Mouse (Mus musculus): ENCODE measurements at regions not wholly inside any gene's neighbourhood (a gene's known extent, or its start where the extent isn't known, plus 50 kb on each side); places are given as distances from the start of the nearest gene placed in this dataset.

- H3K9ac ChIP-seq (replicated peaks; ENCODE audit: low read length), result no peak overlapping the region
- ATAC-seq (ENCODE audit: low FRiP score, low TSS enrichment), result no peak
Measured at GRCm38 (mm10) chr19:25729103-25729502, 56.9 kb downstream of the Dmrt2 start.

GRCm38 (mm10) chr19:25729633-25730032 is 57.4 kb downstream of the Dmrt2 start:
- no peaks in the 10 kb centered on the region for H3K27me3 ChIP-seq (ENCODE audit: insufficient read depth, low read length)
- H3K9ac ChIP-seq (replicated peaks; ENCODE audit: low read length), result no peak overlapping the region
- H3K4me1 ChIP-seq (ENCODE audit: insufficient read depth, low read length), result no peaks in the 10 kb centered on the region
- H3K27ac ChIP-seq (ENCODE audit: low read length), result no peak overlapping the region
- ATAC-seq (ENCODE audit: low FRiP score, low TSS enrichment), result no peak
- 96% methylated on average over 1 of the region's 1 CpGs for WGBS
- H3K9me3 ChIP-seq (ENCODE audit: low read length), result no peaks in the 10 kb centered on the region
- H3K4me3 ChIP-seq (ENCODE audit: low read length), result no peak overlapping the region
- H3K36me3 ChIP-seq (ENCODE audit: insufficient read depth, low read length), result no peaks in the 10 kb centered on the region
- no peak overlapping the region for H3K4me2 ChIP-seq (replicated peaks; ENCODE audit: low read depth, low read length)

More at GRCm38 (mm10) chr19:25729103-25729502, 56.9 kb downstream of the Dmrt2 start:
- no peak overlapping the region for H3K4me3 ChIP-seq (ENCODE audit: low read length)
- H3K27ac ChIP-seq (ENCODE audit: low read length), result no peak overlapping the region
- H3K4me2 ChIP-seq (replicated peaks; ENCODE audit: low read depth, low read length), result no peak overlapping the region
- no peaks in the 10 kb centered on the region for H3K4me1 ChIP-seq (ENCODE audit: insufficient read depth, low read length)
- H3K27me3 ChIP-seq (ENCODE audit: insufficient read depth, low read length), result no peaks in the 10 kb centered on the region
- no peaks in the 10 kb centered on the region for H3K36me3 ChIP-seq (ENCODE audit: insufficient read depth, low read length)
- WGBS, result 82% methylated on average over 5 of the region's 5 CpGs
- no peaks in the 10 kb centered on the region for H3K9me3 ChIP-seq (ENCODE audit: low read length)

- H3K4me3 ChIP-seq (ENCODE audit: low read length), result no peak overlapping the region
- no peaks in the 10 kb centered on the region for H3K27me3 ChIP-seq (ENCODE audit: insufficient read depth, low read length)
- H3K9me3 ChIP-seq (ENCODE audit: low read length), result no peaks in the 10 kb centered on the region
- 83% methylated on average over 4 of the region's 4 CpGs for WGBS
- H3K4me2 ChIP-seq (replicated peaks; ENCODE audit: low read depth, low read length), result no peak overlapping the region
- ATAC-seq (ENCODE audit: low FRiP score, low TSS enrichment), result no peak
- H3K27ac ChIP-seq (ENCODE audit: low read length), result no peak overlapping the region
- H3K9ac ChIP-seq (replicated peaks; ENCODE audit: low read length), result no peak overlapping the region
- H3K36me3 ChIP-seq (ENCODE audit: insufficient read depth, low read length), result no peaks in the 10 kb centered on the region
- H3K4me1 ChIP-seq (ENCODE audit: insufficient read depth, low read length), result 0 out of 2 replicates have a peak, but pooled peaks cover 3% of the 10 kb centered on the region
Measured at GRCm38 (mm10) chr19:25778455-25778854, 106.2 kb downstream of the Dmrt2 start.

- no peaks in the 10 kb centered on the region for H3K9me3 ChIP-seq (ENCODE audit: low read length)
- no peak for ATAC-seq (ENCODE audit: low FRiP score, low TSS enrichment)
- 18% methylated on average over 7 of the region's 7 CpGs for WGBS
- 0 out of 2 replicates have a peak, but pooled peaks cover 3% of the 10 kb centered on the region for H3K4me1 ChIP-seq (ENCODE audit: insufficient read depth, low read length)
- no peaks in the 10 kb centered on the region for H3K27me3 ChIP-seq (ENCODE audit: insufficient read depth, low read length)
- no peak overlapping the region for H3K4me2 ChIP-seq (replicated peaks; ENCODE audit: low read depth, low read length)
- no peak overlapping the region for H3K4me3 ChIP-seq (ENCODE audit: low read length)
- no peak overlapping the region for H3K9ac ChIP-seq (replicated peaks; ENCODE audit: low read length)
- H3K27ac ChIP-seq (ENCODE audit: low read length), result no peak overlapping the region
- no peaks in the 10 kb centered on the region for H3K36me3 ChIP-seq (ENCODE audit: insufficient read depth, low read length)
Measured at GRCm38 (mm10) chr19:25779356-25779755, 107.1 kb downstream of the Dmrt2 start.

GRCm38 (mm10) chr19:25781314-25781713 is 109.1 kb downstream of the Dmrt2 start:
- Histone ChIP-seq H3K9ac (replicated peaks; ENCODE audit: low read length) (no peak overlapping the region), H3K36me3 (ENCODE audit: insufficient read depth, low read length) (no peaks in the 10 kb centered on the region), H3K9me3 (ENCODE audit: low read length) (no peaks in the 10 kb centered on the region), H3K27me3 (ENCODE audit: insufficient read depth, low read length) (no peaks in the 10 kb centered on the region), H3K4me2 (replicated peaks; ENCODE audit: low read depth, low read length) (no peak overlapping the region), H3K4me1 (ENCODE audit: insufficient read depth, low read length) (0 out of 2 replicates have a peak, but pooled peaks cover 3% of the 10 kb centered on the region), H3K27ac (ENCODE audit: low read length) (no peak overlapping the region), H3K4me3 (ENCODE audit: low read length) (no peak overlapping the region)
- WGBS, result 79% methylated on average over 7 of the region's 7 CpGs
- ATAC-seq (ENCODE audit: low FRiP score, low TSS enrichment), result no peak

- Histone ChIP-seq H3K4me3 (ENCODE audit: low read length) (no peak overlapping the region), H3K27me3 (ENCODE audit: insufficient read depth, low read length) (no peaks in the 10 kb centered on the region), H3K27ac (ENCODE audit: low read length) (no peak overlapping the region), H3K4me2 (replicated peaks; ENCODE audit: low read depth, low read length) (no peak overlapping the region), H3K4me1 (ENCODE audit: insufficient read depth, low read length) (no peaks in the 10 kb centered on the region), H3K9me3 (ENCODE audit: low read length) (no peaks in the 10 kb centered on the region), H3K9ac (replicated peaks; ENCODE audit: low read length) (no peak overlapping the region), H3K36me3 (ENCODE audit: insufficient read depth, low read length) (no peaks in the 10 kb centered on the region)
- no peak for ATAC-seq (ENCODE audit: low FRiP score, low TSS enrichment)
- 75% methylated on average over 7 of the region's 7 CpGs for WGBS
Measured at GRCm38 (mm10) chr19:25802692-25803091, 130.5 kb downstream of the Dmrt2 start.

GRCm38 (mm10) chr19:25805351-25805750 is 133.1 kb downstream of the Dmrt2 start:
- ATAC-seq (ENCODE audit: low FRiP score, low TSS enrichment), result no peak
- Histone ChIP-seq H3K4me2 (replicated peaks; ENCODE audit: low read depth, low read length) (no peak overlapping the region), H3K27me3 (ENCODE audit: insufficient read depth, low read length) (no peaks in the 10 kb centered on the region), H3K9ac (replicated peaks; ENCODE audit: low read length) (no peak overlapping the region), H3K4me3 (ENCODE audit: low read length) (no peak overlapping the region), H3K4me1 (ENCODE audit: insufficient read depth, low read length) (no peaks in the 10 kb centered on the region), H3K36me3 (ENCODE audit: insufficient read depth, low read length) (no peaks in the 10 kb centered on the region), H3K9me3 (ENCODE audit: low read length) (no peaks in the 10 kb centered on the region), H3K27ac (ENCODE audit: low read length) (no peak overlapping the region)
- 65% methylated on average over 11 of the region's 11 CpGs for WGBS

GRCm38 (mm10) chr19:25813651-25814050 is 141.4 kb downstream of the Dmrt2 start:
- Histone ChIP-seq H3K4me3 (ENCODE audit: low read length) (no peak overlapping the region), H3K9ac (replicated peaks; ENCODE audit: low read length) (no peak overlapping the region), H3K4me2 (replicated peaks; ENCODE audit: low read depth, low read length) (no peak overlapping the region), H3K4me1 (ENCODE audit: insufficient read depth, low read length) (no peaks in the 10 kb centered on the region), H3K36me3 (ENCODE audit: insufficient read depth, low read length) (no peaks in the 10 kb centered on the region), H3K27me3 (ENCODE audit: insufficient read depth, low read length) (no peaks in the 10 kb centered on the region), H3K27ac (ENCODE audit: low read length) (no peak overlapping the region), H3K9me3 (ENCODE audit: low read length) (no peaks in the 10 kb centered on the region)
- 93% methylated on average over 7 of the region's 7 CpGs for WGBS
- ATAC-seq (ENCODE audit: low FRiP score, low TSS enrichment), result no peak

- Histone ChIP-seq H3K4me2 (replicated peaks; ENCODE audit: low read depth, low read length) (no peak overlapping the region), H3K27ac (ENCODE audit: low read length) (no peak overlapping the region), H3K4me3 (ENCODE audit: low read length) (no peak overlapping the region), H3K4me1 (ENCODE audit: insufficient read depth, low read length) (no peaks in the 10 kb centered on the region), H3K36me3 (ENCODE audit: insufficient read depth, low read length) (no peaks in the 10 kb centered on the region), H3K9me3 (ENCODE audit: low read length) (no peaks in the 10 kb centered on the region), H3K27me3 (ENCODE audit: insufficient read depth, low read length) (no peaks in the 10 kb centered on the region), H3K9ac (replicated peaks; ENCODE audit: low read length) (no peak overlapping the region)
- no peak for ATAC-seq (ENCODE audit: low FRiP score, low TSS enrichment)
- WGBS, result 55% methylated on average over 4 of the region's 4 CpGs
Measured at GRCm38 (mm10) chr19:25845158-25845557, 172.9 kb downstream of the Dmrt2 start.

GRCm38 (mm10) chr19:25856344-25856743 is 184.1 kb downstream of the Dmrt2 start:
- Histone ChIP-seq H3K27me3 (ENCODE audit: insufficient read depth, low read length) (no peaks in the 10 kb centered on the region), H3K9ac (replicated peaks; ENCODE audit: low read length) (no peak overlapping the region), H3K27ac (ENCODE audit: low read length) (peak overlapping the region; percentile 88), H3K36me3 (ENCODE audit: insufficient read depth, low read length) (no peaks in the 10 kb centered on the region), H3K4me1 (ENCODE audit: insufficient read depth, low read length) (peaks cover 12% of the 10 kb centered on the region; the same call in 1 of the 2 replicates), H3K9me3 (ENCODE audit: low read length) (no peaks in the 10 kb centered on the region), H3K4me3 (ENCODE audit: low read length) (no peak overlapping the region), H3K4me2 (replicated peaks; ENCODE audit: low read depth, low read length) (no peak overlapping the region)
- WGBS, result 31% methylated on average over 4 of the region's 4 CpGs
- ATAC-seq (ENCODE audit: low FRiP score, low TSS enrichment), result peak; percentile 67
